Comparison of ENCODE assay signal across 8 mouse cellular contexts in the genomic region with DNA sequence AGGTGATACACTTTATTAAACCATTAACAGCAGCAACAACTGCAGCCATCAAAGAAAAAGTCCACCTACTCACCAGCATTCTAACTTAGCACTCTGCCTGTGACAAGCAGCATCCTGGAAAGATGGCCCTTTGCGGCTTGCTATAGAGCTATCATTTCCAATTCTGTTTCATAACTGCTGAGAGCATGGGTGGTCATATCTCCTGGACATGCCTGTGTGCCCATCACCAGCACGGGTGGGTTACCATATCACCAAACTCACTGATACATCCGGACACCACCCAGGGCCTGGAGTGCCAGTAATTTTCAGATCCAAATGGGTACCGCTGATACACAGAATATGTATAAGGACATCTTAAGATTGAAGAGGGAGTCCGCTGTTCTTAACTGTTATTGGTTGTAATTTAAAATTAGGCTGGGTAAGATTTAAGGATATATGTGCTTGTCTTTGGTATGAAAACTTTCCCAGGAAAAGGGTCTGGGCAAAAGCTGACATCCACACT. TPM values are rescaled to one million over a fixed set of nuclear protein-coding genes. Genes with fewer than 3 reads are reported as not detected.
DNase-seq lines count a peak whose midpoint lies in the region; ATAC-seq and TF ChIP-seq lines count a peak whose summit lies in the region.

No protein-coding gene starts in this region.

- H3K4me2 ChIP-seq in liver, postnatal 0 days (ENCODE audit: low read depth, low read length): peak overlapping the region; percentile 39; the same call in 1 of the 2 replicates

- H3K4me1 ChIP-seq in kidney, adult 2 months (ENCODE audit: control insufficient read depth, insufficient read depth, low read length): no peaks in the 10 kb centered on the region; the same call in 1 of the 2 replicates
- no peaks in the 10 kb centered on the region for H3K4me1 ChIP-seq in liver, postnatal 0 days (ENCODE audit: insufficient read depth)

- H3K27me3 ChIP-seq in kidney, adult 2 months (replicated peaks; ENCODE audit: control insufficient read depth, insufficient read depth, low read length): peaks cover 3% of the 10 kb centered on the region
- no peaks in the 10 kb centered on the region for H3K27me3 ChIP-seq in liver, postnatal 0 days (ENCODE audit: insufficient read depth, low read length)

- no peak for TF ChIP-seq EP300 in liver, postnatal 0 days (IDR thresholded peaks at IDR 0.05; ENCODE audit: low read depth)

- H3K36me3 ChIP-seq in kidney, adult 2 months (ENCODE audit: control insufficient read depth, insufficient read depth, low read length): no peaks in the 10 kb centered on the region
- H3K36me3 ChIP-seq in liver, postnatal 0 days (replicated peaks; ENCODE audit: insufficient read depth, low read length): no peaks in the 10 kb centered on the region

- WGBS in kidney, adult 2 months: 81% methylated on average over 5 of the region's 5 CpGs
- WGBS in liver, postnatal 0 days (ENCODE audit: insufficient replicate concordance): 75% methylated on average over 5 of the region's 5 CpGs

- DNase-seq in kidney, adult 2 months: no peak
- DNase-seq in kidney, postnatal 10 days: no peak
- DNase-seq in cerebellum, adult 9-11 months: peak; percentile 20
- peak; percentile 18 to 32 for DNase-seq in frontal cortex, adult 2 months (ENCODE audit: extremely low spot score in 1 of 2, low spot score in 1 of 2)
- no peak for DNase-seq in liver, postnatal 0 days
- DNase-seq in urinary bladder, postnatal 14 days (ENCODE audit: low spot score): no peak
- no peak for DNase-seq in yolk sac, embryonic 10.5 days (ENCODE audit: low spot score)
- no peak for DNase-seq in gastrocnemius, postnatal 25 days

- no peak overlapping the region for H3K9ac ChIP-seq in liver, postnatal 0 days (replicated peaks)

- TF ChIP-seq CTCF in kidney, adult 2 months (conservative IDR thresholded peaks at IDR 0.05; ENCODE audit: insufficient read depth, insufficient read length, low read depth, low read length): no peak
- no peak for TF ChIP-seq CTCF in liver, postnatal 0 days (IDR thresholded peaks at IDR 0.05; ENCODE audit: low read depth)

- H3K4me3 ChIP-seq in kidney, adult 2 months (ENCODE audit: insufficient read depth, low read depth, low read length): peak overlapping the region; percentile 38; the same call in 1 of the 2 replicates
- no peak overlapping the region for H3K4me3 ChIP-seq in liver, postnatal 0 days (ENCODE audit: low read depth, low read length)

- no peak overlapping the region for H3K27ac ChIP-seq in kidney, adult 2 months (ENCODE audit: insufficient read depth, low read depth, low read length)
- H3K27ac ChIP-seq in liver, postnatal 0 days (ENCODE audit: low read depth): no peak overlapping the region

- no peak for TF ChIP-seq POLR2A in kidney, adult 2 months (IDR thresholded peaks at IDR 0.05; ENCODE audit: low read depth, low read length)

- ATAC-seq in liver, postnatal 0 days: no peak

- no peaks in the 10 kb centered on the region for H3K9me3 ChIP-seq in liver, postnatal 0 days (ENCODE audit: low read length)

RNA-seq across cellular contexts. Expression of a gene that starts 3.1 kb away (rescaled TPM):
- polyA plus RNA-seq in kidney, adult 2 months (2012; rRNA removed): 0.20 and 0.33 TPM in 2 replicates
- polyA plus RNA-seq in frontal cortex, adult 2 months (2012; rRNA removed): 33.6 and 41.7 TPM in 2 replicates
- 0.89 and 1.2 TPM in 2 replicates for polyA plus RNA-seq in liver, postnatal 0 days (2015; fragmentation: Nextera tagmentation; extraction: Ambion mirVana)
- under 1 TPM; 0.19 to 0.20 TPM for total RNA-seq in gastrocnemius, postnatal 25 days (2021)

Comparison
In these comparisons a context has a peak if more than half of its experiments do, and no peak if none do; other contexts are left out.
1. DNase-seq: peak in cerebellum, adult 9-11 months (single experiment) and frontal cortex, adult 2 months (2 of 2); none in kidney, adult 2 months (single experiment), kidney, postnatal 10 days (single experiment), liver, postnatal 0 days (single experiment), urinary bladder, postnatal 14 days (single experiment), yolk sac, embryonic 10.5 days (single experiment) and gastrocnemius, postnatal 25 days (single experiment).
2. RNA of a gene that starts 3.1 kb away (polyA plus RNA-seq): 33.6 to 41.7 TPM in frontal cortex, adult 2 months; 0.89 to 1.2 TPM in liver, postnatal 0 days and 0.20 to 0.33 TPM in kidney, adult 2 months; every median in the first group is over 10 times any median in the second.